Mouse (Mus musculus) B cell, adult 2 months (primary cell): ENCODE data around the gene Carns1.
A peak's percentile ranks its signal among the peaks of the same experiment; 100 is the strongest.

Experiments used
- DNase-seq, 2 experiments: peaks; one replicate each; pipeline ENCODE4 v3.0.0; 2022

The Carns1 gene

GRCm38 (mm10) chr19:4175368-4175947, at the start of gene Carns1:
Gene Carns1 (minus strand): TSS chr19:4175479.
- DNase-seq, result no peak

GRCm38 (mm10) chr19:4222165-4222564, 46.9 kb upstream of the Carns1 start:
- DNase-seq, result peak; percentile 37 to 42

- DNase-seq, result peak in 1 of 2 experiments; percentile 46
Observed at GRCm38 (mm10) chr19:4220957-4221743, 45.9 kb upstream of the Carns1 start.

- peak in 1 of 2 experiments; percentile 35 for DNase-seq
Observed at GRCm38 (mm10) chr19:4220416-4220815, 45.1 kb upstream of the Carns1 start.

- no peak for DNase-seq
Observed at GRCm38 (mm10) chr19:4219943-4220342, 44.7 kb upstream of the Carns1 start.

- DNase-seq, result peak in 1 of 2 experiments; percentile 53
Observed at GRCm38 (mm10) chr19:4218784-4219183, 43.5 kb upstream of the Carns1 start.

- DNase-seq, result no peak
Observed at GRCm38 (mm10) chr19:4218293-4218692, 43.0 kb upstream of the Carns1 start.

GRCm38 (mm10) chr19:4217855-4218254, 42.6 kb upstream of the Carns1 start:
- DNase-seq, result no peak

- DNase-seq, result no peak
Observed at GRCm38 (mm10) chr19:4217140-4217539, 41.9 kb upstream of the Carns1 start.

GRCm38 (mm10) chr19:4216041-4216685, 40.9 kb upstream of the Carns1 start:
- peak in 1 of 2 experiments; percentile 33 for DNase-seq

- no peak for DNase-seq
Observed at GRCm38 (mm10) chr19:4215451-4215840, 40.2 kb upstream of the Carns1 start.

GRCm38 (mm10) chr19:4214771-4215450, 39.6 kb upstream of the Carns1 start:
- peak in 1 of 2 experiments; percentile 48 for DNase-seq

GRCm38 (mm10) chr19:4214071-4214770, 38.9 kb upstream of the Carns1 start, which contains the start of the genes Clcf1 and AC109138.7:
Gene Clcf1 (plus strand): TSS chr19:4214238.
Gene AC109138.7 (plus strand): TSS chr19:4214357.
- peak; percentile 83 to 86 for DNase-seq

GRCm38 (mm10) chr19:4213524-4213974, 38.3 kb upstream of the Carns1 start:
- DNase-seq, result no peak

GRCm38 (mm10) chr19:4211891-4212588, 36.8 kb upstream of the Carns1 start:
- DNase-seq, result no peak

GRCm38 (mm10) chr19:4208563-4208962, 33.3 kb upstream of the Carns1 start:
- no peak for DNase-seq

GRCm38 (mm10) chr19:4206971-4207370, 31.7 kb upstream of the Carns1 start:
- peak; percentile 75 to 76 for DNase-seq

GRCm38 (mm10) chr19:4204889-4205288, 29.6 kb upstream of the Carns1 start:
- DNase-seq, result peak in 1 of 2 experiments; percentile 29

- peak in 1 of 2 experiments; percentile 54 for DNase-seq
Observed at GRCm38 (mm10) chr19:4203604-4204326, 28.5 kb upstream of the Carns1 start.

GRCm38 (mm10) chr19:4203148-4203547, 27.9 kb upstream of the Carns1 start:
- DNase-seq, result peak in 1 of 2 experiments; percentile 55

- no peak for DNase-seq
Observed at GRCm38 (mm10) chr19:4202149-4202548, 26.9 kb upstream of the Carns1 start.
